Mouse (Mus musculus) MEL (cell line): Measurements from ENCODE around the gene Tjp1.

Experiments
- CHD2 ChIP-seq: IDR thresholded peaks from 2 replicates; pipeline ENCODE4 v1.6.1; 2011; ENCODE audit warnings: low read length, improper control_type of control experiment
- CTCF ChIP-seq, 3 experiments: IDR thresholded peaks in 2 of 3; conservative IDR thresholded peaks in 1 of 3; 2 replicates each; pipeline ENCODE4 v1.5.1; 2011 to 2012; ENCODE audit warnings: low read length in 3 of 3, low read depth in 2 of 3, mild to moderate bottlenecking in 2 of 3, improper control_type of control experiment in 1 of 3, inconsistent platforms in 1 of 3, mixed read lengths in 1 of 3, moderate library complexity in 1 of 3; ENCODE audit not compliant: control insufficient read depth in 1 of 3, insufficient read depth in 1 of 3, poor library complexity in 1 of 3, severe bottlenecking in 1 of 3
- EP300 ChIP-seq, 2 experiments: IDR thresholded peaks; 2 replicates each; pipeline ENCODE4 v1.6.1; 2011; ENCODE audit warnings: improper control_type of control experiment in 2 of 2, low read length in 2 of 2, low read depth in 1 of 2, mild to moderate bottlenecking in 1 of 2
- POLR2AphosphoS5 ChIP-seq: IDR thresholded peaks from 2 replicates; pipeline ENCODE4 v1.6.1; 2012; ENCODE audit warnings: low read depth, borderline replicate concordance, mild to moderate bottlenecking, inconsistent platforms, low read length, moderate library complexity, mixed read lengths
- SMC3 ChIP-seq: IDR thresholded peaks from 2 replicates; pipeline ENCODE4 v1.6.1; 2011; ENCODE audit warnings: low read depth, low read length, improper control_type of control experiment
- TAL1 ChIP-seq: IDR thresholded peaks from 2 replicates; pipeline ENCODE4 v1.6.1; 2012; ENCODE audit warnings: mild to moderate bottlenecking, inconsistent platforms, low read length, moderate library complexity, mixed read lengths
- ZKSCAN1 ChIP-seq: IDR thresholded peaks from 2 replicates; pipeline ENCODE4 v1.6.1; 2012; ENCODE audit warnings: low read depth, mild to moderate bottlenecking, inconsistent platforms, low read length, improper control_type of control experiment, moderate library complexity

- no peak for TF ChIP-seq ZKSCAN1
- TF ChIP-seq EP300 (IDR thresholded peaks at IDR 0.05; ENCODE audit: low read depth in 1 of 2, low read length in 2 of 2), result no peak
- TF ChIP-seq TAL1, result no peak
- TF ChIP-seq SMC3, result no peak
- TF ChIP-seq CTCF (IDR thresholded peaks at IDR 0.05 in 2 of 3, conservative IDR thresholded peaks at IDR 0.05 in 1 of 3; ENCODE audit: control insufficient read depth in 1 of 3, insufficient read depth in 1 of 3, low read depth in 2 of 3, low read length in 3 of 3, poor library complexity in 1 of 3, severe bottlenecking in 1 of 3), result no peak
- no peak for TF ChIP-seq POLR2AphosphoS5
- TF ChIP-seq CHD2, result no peak
Observed at GRCm38 (mm10) chr7:65555996-65556395, 28.4 kb upstream of the Tjp1 start.
